Mouse (Mus musculus) naive thymus-derived CD4-positive, alpha-beta T cell, adult 2 months (primary cell): Measurements from ENCODE around the gene Pskh1.

Experiments used
- DNase-seq: peaks from one replicate; pipeline ENCODE4 v3.0.0-alpha.2; 2011; ENCODE audit warnings: low read depth

The Pskh1 gene

DNA sequence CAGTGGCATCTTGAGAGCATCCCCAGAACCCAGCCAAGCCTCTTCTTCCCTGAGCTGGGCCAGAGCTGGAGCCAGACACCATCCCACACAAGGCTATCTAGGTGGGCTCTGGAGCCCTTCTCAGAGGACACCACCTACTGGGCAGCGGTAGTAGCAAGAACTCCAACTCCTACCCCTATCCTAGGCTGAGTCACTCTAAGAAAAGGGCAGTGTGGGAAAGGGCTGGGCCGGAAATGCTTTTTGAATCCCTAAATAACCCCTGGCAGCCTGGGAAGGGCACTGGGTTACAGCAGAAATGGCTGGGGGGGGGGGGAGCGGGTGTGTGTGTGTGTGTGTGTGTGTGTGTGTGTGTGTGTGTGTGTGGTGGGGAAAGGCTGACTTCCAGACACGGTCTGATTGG, 57.6 kb downstream of the Pskh1 start:
- DNase-seq: no peak

DNA sequence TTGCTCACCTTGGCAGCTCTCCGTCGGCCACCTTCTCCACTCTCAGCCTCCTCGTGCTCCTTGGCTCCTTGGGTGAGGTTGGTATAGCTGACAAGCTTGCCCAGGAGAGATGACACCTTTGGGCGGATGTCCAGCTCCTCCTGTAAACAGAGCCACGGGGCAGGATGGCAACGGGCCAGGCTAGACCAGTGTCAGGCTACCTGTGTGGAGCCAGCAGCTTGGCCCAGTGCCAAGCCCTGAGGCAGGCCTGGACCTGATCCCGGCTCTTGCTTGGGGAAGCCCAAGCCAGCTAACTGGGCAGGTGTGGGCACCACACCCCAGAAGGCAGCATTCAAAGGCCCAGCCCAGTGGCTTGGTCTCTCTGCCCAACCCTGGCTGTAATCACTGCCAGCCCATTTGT, 59.1 kb downstream of the Pskh1 start:
- no peak for DNase-seq

DNA sequence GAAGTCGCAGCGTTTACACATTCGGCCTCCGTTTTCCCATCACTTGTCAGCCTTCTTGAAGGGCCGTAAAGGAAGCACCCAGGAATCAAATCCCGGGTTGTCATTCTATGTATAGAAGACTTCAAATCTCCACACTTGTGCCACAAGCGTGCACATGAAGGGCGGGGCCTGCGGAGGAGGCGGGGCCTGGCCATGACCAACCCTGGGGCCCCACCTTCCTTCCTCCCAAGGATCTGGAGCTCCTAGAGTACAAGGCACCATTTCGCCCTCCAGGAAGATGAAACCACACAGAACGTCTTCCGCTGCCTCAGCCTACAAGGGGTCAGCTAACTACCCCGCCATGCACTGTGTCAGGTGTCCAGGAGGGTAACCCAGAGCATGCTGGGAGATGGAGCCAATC, 60.9 kb downstream of the Pskh1 start:
- DNase-seq: no peak

DNA sequence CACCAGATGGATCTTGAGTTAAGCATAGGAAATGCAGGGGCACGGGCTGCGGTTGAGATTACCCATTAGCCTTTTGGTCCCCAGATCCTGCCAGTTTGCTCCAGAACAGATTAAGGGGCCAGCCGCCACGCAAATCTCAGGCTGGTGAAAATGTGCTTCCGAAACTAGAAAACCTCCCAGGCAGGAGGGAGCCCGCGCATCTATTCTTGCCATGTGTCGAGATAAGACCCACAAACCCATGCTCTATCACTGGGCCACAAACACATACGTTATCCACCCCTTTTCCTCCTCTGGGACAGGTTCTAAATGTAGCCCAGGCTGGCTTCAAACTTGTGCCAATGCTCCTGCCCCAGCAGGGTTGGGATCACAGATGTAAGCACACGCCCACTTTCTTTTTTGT, 61.3 kb downstream of the Pskh1 start:
- DNase-seq: no peak

DNA sequence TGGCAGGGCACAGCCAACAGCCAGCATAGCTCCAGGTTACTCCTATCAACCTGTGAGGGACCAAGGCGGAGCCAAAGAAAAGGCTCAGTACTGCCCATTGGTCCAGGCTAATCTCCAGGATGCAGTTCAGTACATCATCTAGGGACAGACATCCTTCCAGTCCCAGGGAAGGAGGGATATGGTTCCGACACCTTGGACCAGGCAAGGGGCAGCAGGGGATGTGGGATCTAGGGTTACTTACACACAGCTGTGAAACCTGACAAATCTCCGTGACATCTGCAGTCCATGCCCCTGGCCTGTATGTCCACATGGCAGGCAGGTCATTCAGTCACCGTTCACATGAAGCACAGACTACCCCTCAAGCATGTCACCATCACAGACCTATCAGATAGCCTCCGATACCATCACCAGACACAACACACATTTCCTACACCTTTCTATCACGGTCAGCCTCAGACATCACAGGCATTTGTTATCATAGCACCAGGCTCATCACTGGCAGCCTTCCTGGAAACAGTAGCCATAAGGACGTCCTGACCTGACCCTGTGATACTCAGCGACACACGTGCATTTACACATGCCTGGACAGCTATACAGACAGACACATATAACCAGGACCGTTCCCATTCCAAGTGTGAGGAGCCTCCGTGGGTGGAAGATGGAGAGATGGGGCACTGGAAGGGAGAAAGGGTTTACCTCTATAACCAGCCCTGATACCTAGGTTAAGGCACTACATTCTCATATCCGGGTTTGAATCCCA, 64.4 kb downstream of the Pskh1 start:
- no peak for DNase-seq

DNA sequence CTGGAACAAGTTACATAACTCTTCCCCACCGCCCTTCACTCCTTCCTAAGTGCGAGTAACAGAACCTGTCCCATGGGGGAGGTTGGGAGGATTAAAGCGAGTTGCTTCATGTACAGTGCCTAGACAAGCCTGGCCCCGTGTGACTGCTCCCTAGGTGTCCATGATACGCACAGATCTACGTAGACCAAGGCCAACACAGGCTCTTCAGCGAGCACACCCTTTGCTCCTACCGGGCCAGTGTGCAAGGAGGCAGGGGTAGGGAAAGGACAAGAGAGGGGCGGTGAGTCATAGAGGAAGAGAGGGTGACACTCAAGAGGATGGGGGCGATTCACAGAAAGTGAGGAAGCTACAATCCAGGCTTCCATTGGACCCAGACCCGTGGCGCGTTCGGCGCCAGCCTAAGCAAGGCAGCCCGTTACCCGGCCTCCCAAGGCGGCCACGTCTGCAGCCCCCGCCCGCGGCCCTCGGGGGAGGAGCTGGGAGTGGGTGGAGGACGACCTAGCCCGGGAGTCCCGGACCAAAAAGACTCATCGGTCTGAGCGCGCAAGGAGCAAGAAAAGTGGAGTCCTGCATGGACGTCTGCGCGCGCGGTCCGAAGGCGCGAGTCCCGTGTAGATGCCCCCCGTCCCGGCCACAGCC, 65.1 kb downstream of the Pskh1 start:
- peak; percentile 56 for DNase-seq

DNA sequence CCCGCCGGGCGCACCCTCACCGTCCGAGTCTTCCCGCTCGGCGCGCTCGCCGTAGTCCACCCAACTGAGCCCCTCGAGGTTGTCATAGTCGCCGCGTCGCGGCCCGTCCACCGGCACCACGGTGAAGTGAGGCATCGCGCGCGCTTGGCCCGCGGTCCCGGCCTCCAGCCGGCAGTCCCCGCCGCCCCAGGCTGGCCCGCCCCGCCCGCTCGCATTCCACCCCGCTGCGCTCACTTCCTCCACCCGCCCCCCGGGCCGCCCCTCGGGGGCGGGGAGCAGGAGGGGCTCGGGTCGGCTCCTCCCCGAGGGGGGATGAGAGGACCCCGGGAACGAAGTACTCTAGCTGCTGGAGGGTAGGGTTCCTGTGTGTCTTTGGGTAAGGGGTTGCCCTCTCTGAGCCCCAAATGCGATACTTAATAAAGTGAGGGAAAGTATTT, 65.7 kb downstream of the Pskh1 start, which contains the start of gene Slc12a4:
Gene Slc12a4 (minus strand): TSS at position 193 of the 437 bp plus-strand sequence.
- peak; percentile 70 for DNase-seq

DNA sequence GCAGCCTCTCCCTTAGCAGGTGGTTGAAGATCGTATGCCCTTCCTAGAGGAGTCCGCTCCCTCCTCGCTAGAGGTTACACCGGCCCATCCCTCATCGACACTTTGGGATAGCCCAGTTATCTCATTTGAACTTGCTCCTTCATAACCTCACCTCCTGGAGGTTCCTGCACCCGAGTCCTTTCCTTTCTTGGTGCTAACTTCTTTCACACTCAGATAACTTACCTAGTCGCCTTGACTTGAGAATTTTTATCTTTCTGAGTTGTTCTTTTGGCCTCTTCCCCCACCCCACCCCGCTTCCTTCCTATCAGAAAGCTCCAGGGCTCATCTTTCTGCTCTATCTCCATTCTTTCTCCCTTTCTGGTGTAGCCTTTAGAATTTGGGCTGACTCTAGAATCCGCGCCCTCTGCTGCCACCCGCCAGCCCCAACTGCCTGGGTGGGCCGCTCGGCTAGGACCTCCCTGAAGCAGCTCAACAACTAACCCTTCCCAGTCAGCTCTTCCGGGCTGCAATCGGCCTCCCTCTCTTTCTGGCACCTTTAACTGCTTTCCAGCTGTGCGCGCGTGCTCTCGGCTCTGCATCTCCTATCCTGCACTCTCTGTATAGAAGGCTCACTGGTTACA, 66.6 kb downstream of the Pskh1 start:
- DNase-seq: peak; percentile 38

DNA sequence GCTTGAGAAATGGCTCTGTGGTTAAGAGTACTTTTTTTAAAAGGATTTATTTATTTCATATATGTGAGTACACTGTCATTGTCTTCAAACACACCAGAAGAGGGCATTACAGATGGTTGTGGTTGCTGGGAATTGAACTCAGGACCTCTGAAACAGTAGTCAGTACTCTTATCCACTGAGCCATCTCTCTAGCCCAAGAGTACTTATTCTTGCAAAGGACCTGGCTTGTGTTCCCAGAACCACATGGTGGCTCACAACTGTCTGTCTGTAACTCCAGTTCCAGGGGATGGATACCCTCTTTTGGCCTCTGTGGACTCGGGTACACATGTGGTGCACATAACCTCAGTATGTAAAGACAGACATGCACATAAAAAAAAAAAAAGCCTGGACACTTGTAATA, 69.1 kb downstream of the Pskh1 start:
- DNase-seq: no peak

DNA sequence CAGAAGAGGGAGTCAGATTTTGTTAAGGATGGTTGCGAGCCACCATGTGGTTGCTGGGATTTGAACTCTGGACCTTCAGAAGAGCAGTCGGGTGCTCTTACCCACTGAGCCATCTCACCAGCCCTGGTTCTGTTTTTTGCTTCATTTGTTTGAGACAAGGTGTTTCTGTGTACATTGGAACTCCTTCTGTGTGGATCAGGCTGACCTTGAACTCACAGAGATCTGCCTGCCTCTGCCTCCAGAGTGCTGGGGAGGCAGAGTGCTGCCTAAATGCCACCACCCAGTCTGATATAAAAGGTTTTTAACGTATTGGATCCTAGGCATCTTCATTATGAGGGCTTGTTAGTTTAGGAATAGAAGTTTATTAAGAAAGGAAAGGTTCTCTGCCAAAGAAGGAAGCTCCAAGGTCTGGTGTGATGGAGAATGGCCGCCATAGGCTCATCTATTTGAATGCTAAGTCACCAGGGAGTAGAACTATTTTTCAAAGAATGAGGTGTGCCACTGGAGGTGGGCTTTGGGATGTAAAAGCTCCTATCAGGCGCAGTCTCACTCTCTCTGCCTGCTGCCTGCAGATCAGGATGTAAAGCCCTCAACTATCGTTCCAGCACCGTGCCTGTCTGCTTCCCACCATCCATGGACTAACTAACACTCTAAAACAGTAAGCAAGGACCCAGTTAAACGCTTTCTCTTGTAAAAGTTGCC, 70.9 kb downstream of the Pskh1 start:
- no peak for DNase-seq

DNA sequence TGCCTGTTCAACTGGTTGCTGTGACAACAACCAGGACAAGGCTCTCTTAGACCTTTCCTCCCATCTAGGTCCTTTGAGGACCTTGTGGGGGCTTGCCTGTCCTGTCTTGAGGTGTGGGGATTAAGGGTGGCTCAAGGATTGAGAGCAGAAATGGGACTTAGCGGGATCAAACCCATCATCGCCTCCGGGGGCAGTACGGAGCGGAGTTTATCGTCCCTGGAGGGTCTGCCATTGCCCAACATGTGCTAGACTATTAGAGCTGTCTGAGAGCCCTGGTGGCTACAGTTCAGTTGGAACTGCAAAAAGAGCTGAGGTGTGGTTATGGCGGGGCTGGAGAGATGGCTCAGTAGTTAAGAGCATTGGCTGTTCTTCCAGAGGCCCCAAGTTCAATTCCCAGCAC, 75.1 kb downstream of the Pskh1 start:
- no peak for DNase-seq

DNA sequence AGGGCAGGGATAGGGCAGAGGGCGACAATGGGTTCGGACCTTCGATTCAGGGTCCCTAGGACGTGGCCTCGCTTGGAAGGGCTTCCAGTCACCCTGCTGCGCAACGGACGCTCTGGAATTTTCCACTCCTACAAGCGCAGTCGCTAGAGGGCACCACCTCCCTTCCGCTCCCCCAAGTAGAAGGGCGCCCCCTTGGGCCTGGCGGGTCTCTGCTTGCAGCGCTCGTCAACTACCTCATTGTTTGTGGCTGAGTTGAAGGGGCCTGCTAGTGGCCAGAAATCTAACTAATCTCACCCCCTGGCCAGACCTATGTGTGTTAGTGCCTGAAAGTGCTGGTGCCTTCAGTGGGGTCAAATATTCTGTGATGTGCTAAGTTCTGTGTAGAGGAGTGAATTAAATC, 79.1 kb downstream of the Pskh1 start, which contains the start of gene Dpep3:
Gene Dpep3 (minus strand): TSS at position 105 of the 400 bp plus-strand sequence.
- DNase-seq: no peak

DNA sequence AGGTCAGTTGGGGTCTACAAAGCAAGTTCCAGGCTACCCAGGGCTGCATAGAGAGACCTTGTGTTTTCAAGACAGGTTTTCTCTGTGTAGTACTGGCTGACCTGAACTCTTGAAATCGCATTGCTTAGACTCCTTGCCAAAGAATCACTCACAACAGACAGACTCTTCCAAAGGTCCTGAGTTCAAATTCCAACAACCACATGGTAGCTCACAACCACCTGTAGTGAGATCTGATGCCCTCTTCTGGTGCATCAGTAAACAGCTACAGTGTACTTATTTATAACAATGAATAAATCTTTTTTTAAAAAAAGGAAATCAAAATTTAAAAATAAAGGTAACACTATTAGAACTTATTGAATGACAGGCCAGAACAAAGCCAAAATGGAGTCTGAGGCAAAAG, 80.9 kb downstream of the Pskh1 start:
- no peak for DNase-seq
